ENCODE assay signal across 12 mouse cellular contexts in genomic region chr8:118879939-118880825, GRCm38 (mm10).
DNase-seq lines count a peak whose midpoint lies in the region; ATAC-seq and TF ChIP-seq lines count a peak whose summit lies in the region.
"Had no signal": no experiment of that assay in that cellular context is flagged by ENCODE, and none has a peak within 500 bp of the region (broad histone marks: within the 10 kb centered on the region; RNA-seq: fewer than 3 reads in every experiment).

No protein-coding gene starts in this region.

- ATAC-seq in midbrain, embryonic 14.5 days (ENCODE audit: low FRiP score, low TSS enrichment) = no peak
- no peak for ATAC-seq in midbrain, embryonic 11.5 days (ENCODE audit: low FRiP score)
- no peak for ATAC-seq in lung, postnatal 0 days

- no peaks in the 10 kb centered on the region for H3K27me3 ChIP-seq in midbrain, embryonic 14.5 days (ENCODE audit: control insufficient read depth, insufficient read depth, low read length)
- no peaks in the 10 kb centered on the region for H3K27me3 ChIP-seq in midbrain, embryonic 11.5 days (ENCODE audit: control insufficient read depth, insufficient read depth, low read length)
- no peaks in the 10 kb centered on the region for H3K27me3 ChIP-seq in lung, postnatal 0 days (replicated peaks; ENCODE audit: insufficient read depth, low read length)
- H3K27me3 ChIP-seq: heart, embryonic 15.5 days had no signal

- no peak overlapping the region for H3K4me3 ChIP-seq in midbrain, embryonic 14.5 days (replicated peaks; ENCODE audit: low read depth, low read length)
- H3K4me3 ChIP-seq in midbrain, embryonic 11.5 days (ENCODE audit: low read depth, low read length) = no peak overlapping the region
- H3K4me3 ChIP-seq in lung, postnatal 0 days (ENCODE audit: low read depth, low read length) = no peak overlapping the region
- H3K4me3 ChIP-seq: heart, embryonic 15.5 days had no signal

- TF ChIP-seq EP300 in lung, postnatal 0 days (IDR thresholded peaks at IDR 0.05) = no peak

- no peaks in the 10 kb centered on the region for H3K4me1 ChIP-seq in midbrain, embryonic 14.5 days (ENCODE audit: control insufficient read depth, insufficient read depth, low read length)
- H3K4me1 ChIP-seq in midbrain, embryonic 11.5 days (ENCODE audit: control insufficient read depth, insufficient read depth, low read length) = no peaks in the 10 kb centered on the region
- H3K4me1 ChIP-seq in lung, postnatal 0 days (ENCODE audit: insufficient read depth, low read depth, low read length) = no peaks in the 10 kb centered on the region
- H3K4me1 ChIP-seq: heart, embryonic 15.5 days had no signal

- 0 out of 2 replicates have a peak, but pooled peaks cover 2% of the 10 kb centered on the region for H3K9me3 ChIP-seq in midbrain, embryonic 14.5 days (ENCODE audit: control insufficient read depth, low read length)
- no peaks in the 10 kb centered on the region for H3K9me3 ChIP-seq in midbrain, embryonic 11.5 days (ENCODE audit: control insufficient read depth, low read length)
- H3K9me3 ChIP-seq in lung, postnatal 0 days (ENCODE audit: low read length) = no peaks in the 10 kb centered on the region
- H3K9me3 ChIP-seq: heart, embryonic 15.5 days had no signal

- H3K9ac ChIP-seq in midbrain, embryonic 14.5 days (replicated peaks; ENCODE audit: low read length) = no peak overlapping the region
- no peak overlapping the region for H3K9ac ChIP-seq in midbrain, embryonic 11.5 days (ENCODE audit: low read length)
- H3K9ac ChIP-seq in lung, postnatal 0 days (replicated peaks; ENCODE audit: low read depth) = no peak overlapping the region
- H3K9ac ChIP-seq: heart, embryonic 15.5 days had no signal

- peak; percentile 42 for DNase-seq in midbrain, embryonic 14.5 days
- no peak for DNase-seq in midbrain, embryonic 11.5 days (ENCODE audit: low spot score, missing footprints)
- DNase-seq in cerebellum, postnatal 10 days = peak; percentile 81 to 85
- DNase-seq in layer of hippocampus, adult 9-10 months (ENCODE audit: low spot score) = peak; percentile 27
- peak; percentile 34 for DNase-seq in right cerebral cortex, postnatal 14 days
- no peak for DNase-seq in kidney, adult 9 months
- no peak for DNase-seq in lung, postnatal 36 days
- no peak for DNase-seq in lung, postnatal 0 days (ENCODE audit: low spot score)
- DNase-seq: kidney, adult 11 months; lung, postnatal 10 days; retina, postnatal 1 day had no signal

- no peak overlapping the region for H3K4me2 ChIP-seq in midbrain, embryonic 14.5 days (ENCODE audit: low read length)
- H3K4me2 ChIP-seq in midbrain, embryonic 11.5 days = no peak overlapping the region
- H3K4me2 ChIP-seq in lung, postnatal 0 days (replicated peaks; ENCODE audit: low read depth, low read length) = no peak overlapping the region
- H3K4me2 ChIP-seq: heart, embryonic 15.5 days had no signal

- H3K36me3 ChIP-seq in midbrain, embryonic 14.5 days (ENCODE audit: control insufficient read depth, insufficient read depth, low read length) = no peaks in the 10 kb centered on the region
- no peaks in the 10 kb centered on the region for H3K36me3 ChIP-seq in midbrain, embryonic 11.5 days (ENCODE audit: control insufficient read depth, insufficient read depth, low read length)
- no peaks in the 10 kb centered on the region for H3K36me3 ChIP-seq in lung, postnatal 0 days (ENCODE audit: insufficient read depth, low read length)
- H3K36me3 ChIP-seq: heart, embryonic 15.5 days had no signal

- no peak for TF ChIP-seq CTCF in lung, postnatal 0 days (IDR thresholded peaks at IDR 0.05)

- no peak overlapping the region; the same call in 1 of the 2 replicates for H3K27ac ChIP-seq in midbrain, embryonic 14.5 days (replicated peaks; ENCODE audit: low read depth, low read length)
- no peak overlapping the region for H3K27ac ChIP-seq in midbrain, embryonic 11.5 days (ENCODE audit: low read depth, low read length)
- H3K27ac ChIP-seq in lung, postnatal 0 days (ENCODE audit: low read length) = no peak overlapping the region
- H3K27ac ChIP-seq: heart, embryonic 15.5 days had no signal

- WGBS in midbrain, embryonic 14.5 days = 81% methylated on average over 11 of the region's 11 CpGs
- 88% methylated on average over 11 of the region's 11 CpGs for WGBS in midbrain, embryonic 11.5 days
- WGBS in lung, postnatal 0 days = 45% methylated on average over 11 of the region's 11 CpGs

Comparison
In these comparisons a context has a peak if more than half of its experiments do, and no peak if none do; other contexts are left out.
1. DNase-seq: peak in midbrain, embryonic 14.5 days (single experiment), cerebellum, postnatal 10 days (2 of 2), layer of hippocampus, adult 9-10 months (single experiment) and right cerebral cortex, postnatal 14 days (single experiment); none in midbrain, embryonic 11.5 days (single experiment), kidney, adult 9 months (single experiment), lung, postnatal 36 days (single experiment) and lung, postnatal 0 days (single experiment).